Mouse (Mus musculus): Measurements from ENCODE around the gene Rbfox1. TPM values are rescaled to one million over a fixed set of nuclear protein-coding genes. Genes with fewer than 3 reads are reported as not detected.

Gene Rbfox1
- total and polyA plus RNA-seq, 3 experiments: 31.6 to 58.1 (median 52.9) TPM

DNA sequence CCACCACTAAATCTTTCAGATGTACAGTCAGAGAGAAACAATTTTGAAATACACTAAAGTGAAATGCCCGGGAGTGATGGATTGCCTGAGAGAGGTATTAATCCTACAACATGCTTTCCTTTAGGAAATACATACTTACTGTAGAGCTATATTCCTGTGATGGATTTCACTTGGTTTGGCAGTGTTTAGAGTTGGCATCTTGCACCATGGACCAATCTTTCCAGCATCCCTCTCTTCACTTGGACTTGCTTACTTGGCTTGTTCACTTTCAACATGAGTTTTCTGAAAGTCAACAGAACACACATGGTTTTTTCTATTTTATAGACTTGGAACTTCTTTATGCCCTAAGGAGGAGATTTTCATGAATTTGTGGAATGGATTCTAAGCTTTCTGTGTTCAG lies 163.4 kb downstream of the Rbfox1 start:
- WGBS: 92% methylated on average over 1 of the region's 1 CpGs
- TF ChIP-seq CTCF (IDR thresholded peaks at IDR 0.05): no peak
- TF ChIP-seq POLR2A (IDR thresholded peaks at IDR 0.05; ENCODE audit: insufficient read depth, low read depth, low read length): no peak
- TF ChIP-seq EP300 (IDR thresholded peaks at IDR 0.05; ENCODE audit: insufficient read depth, low read depth, low read length): no peak
- intact Hi-C loops (cut with DNase I): no loop called here
- H3K79me2 ChIP-seq (replicated peaks; ENCODE audit: control insufficient read depth, insufficient read depth, low read length): no peaks in the 10 kb centered on the region
- DNase-seq: no peak
- H3K27me3 ChIP-seq (ENCODE audit: control insufficient read depth, insufficient read depth, low read length): no peaks in the 10 kb centered on the region
- H3K27ac ChIP-seq: no peak overlapping the region
- H3K4me1 ChIP-seq (ENCODE audit: control insufficient read depth, insufficient read depth, low read length): no peaks in the 10 kb centered on the region
- H3K4me3 ChIP-seq: no peak overlapping the region
- H3K9ac ChIP-seq (ENCODE audit: low read depth, low read length): no peak overlapping the region
- no peaks in the 10 kb centered on the region for H3K36me3 ChIP-seq (ENCODE audit: control insufficient read depth, insufficient read depth, low read length)

DNA sequence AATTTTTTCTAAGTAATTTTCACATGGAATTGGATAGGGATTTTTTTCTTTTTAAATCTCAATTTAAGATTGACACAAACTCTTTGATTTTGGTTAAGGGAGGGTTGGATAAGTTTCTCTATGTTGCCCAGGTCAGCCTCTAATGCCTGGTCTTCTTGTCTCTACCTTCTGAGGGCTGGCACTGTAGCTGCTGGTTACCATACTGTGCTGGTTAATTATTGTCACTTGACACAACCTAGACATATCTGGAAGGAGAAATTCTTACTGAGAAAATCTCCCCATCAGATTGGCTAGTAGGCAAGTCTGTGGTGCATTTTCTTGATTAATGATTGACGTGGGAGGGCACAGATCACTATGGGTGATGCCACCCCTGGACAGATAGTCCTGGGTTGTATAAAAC lies 177.3 kb downstream of the Rbfox1 start:
- H3K36me3 ChIP-seq (ENCODE audit: control insufficient read depth, insufficient read depth, low read length): no peaks in the 10 kb centered on the region
- H3K27ac ChIP-seq: no peak overlapping the region
- no peak overlapping the region for H3K4me3 ChIP-seq
- WGBS: 87% methylated on average over 1 of the region's 1 CpGs
- TF ChIP-seq POLR2A (IDR thresholded peaks at IDR 0.05; ENCODE audit: insufficient read depth, low read depth, low read length) (no peak), EP300 (IDR thresholded peaks at IDR 0.05; ENCODE audit: insufficient read depth, low read depth, low read length) (no peak), CTCF (IDR thresholded peaks at IDR 0.05) (no peak)
- H3K4me1 ChIP-seq (ENCODE audit: control insufficient read depth, insufficient read depth, low read length): no peaks in the 10 kb centered on the region
- no peak for DNase-seq
- H3K9ac ChIP-seq (ENCODE audit: low read depth, low read length): no peak overlapping the region
- intact Hi-C loops (cut with DNase I): no loop called here
- H3K79me2 ChIP-seq (replicated peaks; ENCODE audit: control insufficient read depth, insufficient read depth, low read length): no peaks in the 10 kb centered on the region
- no peaks in the 10 kb centered on the region for H3K27me3 ChIP-seq (ENCODE audit: control insufficient read depth, insufficient read depth, low read length)

GRCm38 (mm10) chr16:6065481-6065880 lies 180.3 kb downstream of the Rbfox1 start:
- Histone ChIP-seq H3K4me3 (no peak overlapping the region), H3K36me3 (ENCODE audit: control insufficient read depth, insufficient read depth, low read length) (no peaks in the 10 kb centered on the region), H3K4me1 (ENCODE audit: control insufficient read depth, insufficient read depth, low read length) (no peaks in the 10 kb centered on the region), H3K79me2 (replicated peaks; ENCODE audit: control insufficient read depth, insufficient read depth, low read length) (no peaks in the 10 kb centered on the region), H3K27me3 (ENCODE audit: control insufficient read depth, insufficient read depth, low read length) (no peaks in the 10 kb centered on the region), H3K27ac (no peak overlapping the region), H3K9ac (ENCODE audit: low read depth, low read length) (no peak overlapping the region)
- intact Hi-C loops (cut with DNase I): no loop called here
- 73% methylated on average over 4 of the region's 4 CpGs for WGBS
- DNase-seq: no peak
- no peak for TF ChIP-seq POLR2A (IDR thresholded peaks at IDR 0.05; ENCODE audit: insufficient read depth, low read depth, low read length)
- TF ChIP-seq EP300 (IDR thresholded peaks at IDR 0.05; ENCODE audit: insufficient read depth, low read depth, low read length): no peak
- no peak for TF ChIP-seq CTCF (IDR thresholded peaks at IDR 0.05)

DNA sequence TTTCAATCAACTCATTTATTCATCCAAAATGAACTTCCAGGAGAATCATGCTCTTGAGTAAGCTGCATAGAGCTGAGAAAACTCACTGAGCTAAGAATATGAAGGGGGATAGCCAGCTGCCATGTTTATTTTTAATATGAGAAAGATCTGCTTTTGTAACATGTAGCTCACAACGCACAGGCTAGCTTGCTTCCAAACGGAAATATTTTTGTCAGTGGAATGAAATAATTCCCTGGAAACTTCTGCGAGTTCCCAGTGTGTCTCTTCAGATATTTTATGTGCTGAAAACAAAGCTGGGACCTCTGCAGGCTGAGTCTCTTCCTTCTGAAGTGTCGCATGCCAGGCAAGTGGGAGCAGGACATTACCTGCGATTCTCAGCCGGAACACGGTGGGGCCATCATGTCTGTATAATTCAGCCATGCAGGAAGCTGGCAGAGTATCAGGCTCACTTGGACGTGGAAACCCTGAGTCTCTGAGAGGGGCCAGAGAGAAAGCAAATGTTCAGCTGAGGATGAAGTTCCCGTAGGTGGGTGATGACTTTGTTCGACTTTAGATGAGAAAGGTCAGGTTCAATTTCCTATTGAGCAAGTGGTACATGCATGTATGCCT lies 190.4 kb downstream of the Rbfox1 start:
- intact Hi-C loops (cut with DNase I): no loop called here
- DNase-seq: no peak
- Histone ChIP-seq H3K9ac (ENCODE audit: low read depth, low read length) (no peak overlapping the region), H3K4me3 (no peak overlapping the region), H3K27ac (no peak overlapping the region), H3K4me1 (ENCODE audit: control insufficient read depth, insufficient read depth, low read length) (no peaks in the 10 kb centered on the region), H3K36me3 (ENCODE audit: control insufficient read depth, insufficient read depth, low read length) (no peaks in the 10 kb centered on the region), H3K79me2 (replicated peaks; ENCODE audit: control insufficient read depth, insufficient read depth, low read length) (no peaks in the 10 kb centered on the region), H3K27me3 (ENCODE audit: control insufficient read depth, insufficient read depth, low read length) (no peaks in the 10 kb centered on the region)
- 75% methylated on average over 10 of the region's 10 CpGs for WGBS
- TF ChIP-seq EP300 (IDR thresholded peaks at IDR 0.05; ENCODE audit: insufficient read depth, low read depth, low read length) (no peak), POLR2A (IDR thresholded peaks at IDR 0.05; ENCODE audit: insufficient read depth, low read depth, low read length) (no peak), CTCF (IDR thresholded peaks at IDR 0.05) (no peak)

GRCm38 (mm10) chr16:6079017-6079416 lies 193.9 kb downstream of the Rbfox1 start:
- DNase-seq: no peak
- intact Hi-C loops (cut with DNase I): no loop called here
- Histone ChIP-seq H3K4me1 (ENCODE audit: control insufficient read depth, insufficient read depth, low read length) (no peaks in the 10 kb centered on the region), H3K9ac (ENCODE audit: low read depth, low read length) (no peak overlapping the region), H3K79me2 (replicated peaks; ENCODE audit: control insufficient read depth, insufficient read depth, low read length) (no peaks in the 10 kb centered on the region), H3K27me3 (ENCODE audit: control insufficient read depth, insufficient read depth, low read length) (no peaks in the 10 kb centered on the region), H3K36me3 (ENCODE audit: control insufficient read depth, insufficient read depth, low read length) (no peaks in the 10 kb centered on the region), H3K27ac (no peak overlapping the region), H3K4me3 (no peak overlapping the region)
- WGBS: 89% methylated on average over 4 of the region's 4 CpGs
- TF ChIP-seq POLR2A (IDR thresholded peaks at IDR 0.05; ENCODE audit: insufficient read depth, low read depth, low read length) (no peak), CTCF (IDR thresholded peaks at IDR 0.05) (no peak), EP300 (IDR thresholded peaks at IDR 0.05; ENCODE audit: insufficient read depth, low read depth, low read length) (no peak)

- Histone ChIP-seq H3K79me2 (replicated peaks; ENCODE audit: control insufficient read depth, insufficient read depth, low read length) (no peaks in the 10 kb centered on the region), H3K27ac (no peak overlapping the region), H3K36me3 (ENCODE audit: control insufficient read depth, insufficient read depth, low read length) (no peaks in the 10 kb centered on the region), H3K4me3 (no peak overlapping the region), H3K27me3 (ENCODE audit: control insufficient read depth, insufficient read depth, low read length) (no peaks in the 10 kb centered on the region), H3K9ac (ENCODE audit: low read depth, low read length) (no peak overlapping the region), H3K4me1 (ENCODE audit: control insufficient read depth, insufficient read depth, low read length) (no peaks in the 10 kb centered on the region; the same call in 1 of the 2 replicates)
- WGBS: 78% methylated on average over 7 of the region's 7 CpGs
- intact Hi-C loops (cut with DNase I): no loop called here
- no peak for DNase-seq
- TF ChIP-seq POLR2A (IDR thresholded peaks at IDR 0.05; ENCODE audit: insufficient read depth, low read depth, low read length) (no peak), EP300 (IDR thresholded peaks at IDR 0.05; ENCODE audit: insufficient read depth, low read depth, low read length) (no peak), CTCF (IDR thresholded peaks at IDR 0.05) (no peak)
Measured at GRCm38 (mm10) chr16:6084701-6085365, 199.7 kb downstream of the Rbfox1 start.
